In the genomic region with DNA sequence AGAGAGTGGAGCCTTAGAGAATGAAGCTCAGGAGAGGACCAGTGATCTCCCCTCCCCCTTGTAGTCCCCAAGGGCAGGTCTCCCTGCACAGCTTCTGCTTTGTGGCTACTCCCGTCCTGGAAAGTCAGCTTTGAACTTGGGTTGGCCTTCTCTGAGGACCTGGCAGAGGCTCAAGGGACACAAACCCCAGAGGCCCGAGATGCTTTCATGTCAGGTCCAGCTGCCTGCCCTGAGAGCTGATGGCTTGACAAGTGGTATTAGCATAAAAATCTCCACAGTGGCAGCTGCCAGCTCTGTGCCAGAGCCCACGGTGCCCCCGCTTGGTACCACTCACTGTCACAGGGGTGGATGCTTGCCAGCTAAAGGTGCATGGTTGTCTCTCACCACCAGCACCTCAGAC, we compare ENCODE assay signal across 25 mouse cellular contexts.
DNase-seq lines count a peak whose midpoint lies in the region; TF ChIP-seq lines count a peak whose summit lies in the region.
"Had no signal": no experiment of that assay in that cellular context is flagged by ENCODE, and none has a peak within 500 bp of the region (broad histone marks: within the 10 kb centered on the region; RNA-seq: fewer than 3 reads in every experiment).

No protein-coding gene starts in this region.

- no peaks in the 10 kb centered on the region for H3K36me3 ChIP-seq in hindbrain, embryonic 10.5 days
- H3K36me3 ChIP-seq: embryonic facial prominence, embryonic 12.5 days; forebrain, embryonic 12.5 days; heart, embryonic 12.5 days; heart, embryonic 15.5 days; hindbrain, embryonic 12.5 days; hindbrain, embryonic 15.5 days had no signal

- no peaks in the 10 kb centered on the region for H3K4me1 ChIP-seq in lung, adult 2 months (ENCODE audit: control insufficient read depth, insufficient read depth, low read length)
- H3K4me1 ChIP-seq in hindbrain, embryonic 10.5 days (replicated peaks): peaks cover 10% of the 10 kb centered on the region
- H3K4me1 ChIP-seq: embryonic facial prominence, embryonic 12.5 days; heart, embryonic 12.5 days; heart, embryonic 15.5 days had no signal

- no peak for TF ChIP-seq CTCF in lung, adult 2 months (IDR thresholded peaks at IDR 0.05; ENCODE audit: insufficient read depth, low read length)

- WGBS in lung, adult 2 months: 45% methylated on average over 4 of the region's 4 CpGs
- 79% methylated on average over 4 of the region's 4 CpGs for WGBS in hindbrain, embryonic 10.5 days

- no peak overlapping the region for H3K27ac ChIP-seq in hindbrain, embryonic 10.5 days
- H3K27ac ChIP-seq: embryonic facial prominence, embryonic 12.5 days; forebrain, embryonic 12.5 days; gastrocnemius, adult 2 months; heart, embryonic 15.5 days; hindbrain, embryonic 12.5 days; hindbrain, embryonic 15.5 days had no signal

- no peak overlapping the region for H3K4me3 ChIP-seq in lung, adult 2 months (replicated peaks; ENCODE audit: extremely low read depth, low read depth, low read length)
- no peak overlapping the region for H3K4me3 ChIP-seq in hindbrain, embryonic 10.5 days
- H3K4me3 ChIP-seq: embryonic facial prominence, embryonic 12.5 days; erythroblast, embryonic 14.5 days; forebrain, embryonic 12.5 days; gastrocnemius, adult 2 months; heart, embryonic 12.5 days; heart, embryonic 15.5 days; hindbrain, embryonic 12.5 days; hindbrain, embryonic 15.5 days had no signal

- intact Hi-C loops in heart, postnatal 10 days (cut with DNase I): no loop called here

- no peaks in the 10 kb centered on the region; the same call in none of the 2 replicates for H3K27me3 ChIP-seq in hindbrain, embryonic 10.5 days (ENCODE audit: insufficient read depth, poor library complexity, severe bottlenecking)
- H3K27me3 ChIP-seq: embryonic facial prominence, embryonic 12.5 days; heart, embryonic 15.5 days; hindbrain, embryonic 12.5 days; hindbrain, embryonic 15.5 days had no signal

- H3K9me3 ChIP-seq in hindbrain, embryonic 10.5 days: no peaks in the 10 kb centered on the region
- H3K9me3 ChIP-seq: embryonic facial prominence, embryonic 12.5 days; forebrain, embryonic 12.5 days; heart, embryonic 12.5 days; heart, embryonic 15.5 days; hindbrain, embryonic 12.5 days; hindbrain, embryonic 15.5 days had no signal

- no peak for TF ChIP-seq POLR2A in lung, adult 2 months (IDR thresholded peaks at IDR 0.05; ENCODE audit: borderline replicate concordance, extremely low read depth, low read depth, low read length)

- peak; percentile 40 for DNase-seq in heart, adult 11 months
- DNase-seq in heart, postnatal 10 days: no peak
- DNase-seq in lung, postnatal 10 days: peak; percentile 16
- DNase-seq in lung, adult 2 months: no peak
- DNase-seq in right cerebral cortex, postnatal 10 days (ENCODE audit: low spot score in 2 of 2): peak; percentile 46 to 56
- no peak for DNase-seq in right cerebral cortex, postnatal 4 days
- no peak for DNase-seq in hindbrain, embryonic 10.5 days (ENCODE audit: low spot score)
- DNase-seq: adrenal gland, adult 8-10 months; adrenal gland, postnatal 25 days; cerebellum, adult 18-20 months; cerebellum, adult 9-10 months; cerebellum, postnatal 14 days; forebrain, postnatal 0 days; gastrocnemius, adult 2 months; gastrocnemius, postnatal 14 days; heart, adult 18-20 months; heart, postnatal 14 days; heart, postnatal 4 days had no signal

Comparison
In these comparisons a context has a peak if more than half of its experiments do, and no peak if none do; other contexts are left out.
1. DNase-seq: peak in heart, adult 11 months (single experiment), lung, postnatal 10 days (single experiment) and right cerebral cortex, postnatal 10 days (2 of 2); none in heart, postnatal 10 days (0 of 2), lung, adult 2 months (single experiment), right cerebral cortex, postnatal 4 days (single experiment) and hindbrain, embryonic 10.5 days (single experiment).